Mouse (Mus musculus) E14TG2a.4 (cell line): ENCODE results near the gene Larp4b.

Source experiments
- H3K27me3 ChIP-seq: 2 replicates; pipeline ENCODE4 v1.6.1; 2014; ENCODE audit warnings: low read length, control low read depth; ENCODE audit not compliant: insufficient read depth
- H3K36me3 ChIP-seq: 2 replicates; pipeline ENCODE4 v1.6.1; 2014; ENCODE audit warnings: low read length, control low read depth; ENCODE audit not compliant: insufficient read depth
- H3K4me1 ChIP-seq: replicated peaks from 2 replicates; pipeline ENCODE4 v1.6.1; 2014; ENCODE audit warnings: low read depth, low read length, control low read depth
- H3K4me3 ChIP-seq: replicated peaks from 2 replicates; pipeline ENCODE4 v1.5.1; 2014; ENCODE audit warnings: mild to moderate bottlenecking, low read length
- H3K9me3 ChIP-seq: 2 replicates; pipeline ENCODE4 v1.6.1; 2014; ENCODE audit warnings: low read length, control low read depth
- CTCF ChIP-seq: conservative IDR thresholded peaks from 2 replicates; pipeline ENCODE4 v1.5.1; 2014; ENCODE audit warnings: low read length
- NANOG ChIP-seq: IDR thresholded peaks from 2 replicates; pipeline ENCODE4 v1.6.1; 2014; ENCODE audit warnings: borderline replicate concordance, low read length, mixed read lengths
- POU5F1 ChIP-seq: IDR thresholded peaks from 2 replicates; pipeline ENCODE4 v1.6.1; 2014; ENCODE audit warnings: low read length, borderline replicate concordance

Gene Larp4b

DNA sequence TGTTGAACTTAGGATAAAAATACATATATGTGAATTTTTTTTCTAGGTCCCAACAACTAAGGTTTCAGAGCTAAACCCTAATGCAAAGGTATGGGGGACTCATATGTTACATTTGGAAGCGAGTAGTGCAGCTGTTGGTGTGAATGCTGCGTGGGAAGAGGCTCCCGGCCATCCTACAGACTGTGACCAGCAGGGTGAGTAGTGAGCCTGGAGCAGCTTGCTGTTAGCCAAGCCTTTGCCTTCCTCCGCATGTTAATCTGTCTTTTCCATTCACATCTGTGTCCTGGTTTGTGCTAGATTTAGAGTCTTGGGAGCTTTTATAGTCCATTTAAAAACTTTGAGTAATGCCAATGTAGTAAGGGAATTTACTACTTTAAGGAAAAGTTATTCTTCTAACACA lies 43.1 kb downstream of the Larp4b start:
- H3K36me3 ChIP-seq, result peaks cover 87% of the 10 kb centered on the region
- no peak overlapping the region for H3K4me3 ChIP-seq
- H3K9me3 ChIP-seq, result no peaks in the 10 kb centered on the region
- no peaks in the 10 kb centered on the region for H3K27me3 ChIP-seq
- peaks cover 43% of the 10 kb centered on the region for H3K4me1 ChIP-seq
- TF ChIP-seq POU5F1, result no peak
- no peak for TF ChIP-seq NANOG
- TF ChIP-seq CTCF, result no peak

DNA sequence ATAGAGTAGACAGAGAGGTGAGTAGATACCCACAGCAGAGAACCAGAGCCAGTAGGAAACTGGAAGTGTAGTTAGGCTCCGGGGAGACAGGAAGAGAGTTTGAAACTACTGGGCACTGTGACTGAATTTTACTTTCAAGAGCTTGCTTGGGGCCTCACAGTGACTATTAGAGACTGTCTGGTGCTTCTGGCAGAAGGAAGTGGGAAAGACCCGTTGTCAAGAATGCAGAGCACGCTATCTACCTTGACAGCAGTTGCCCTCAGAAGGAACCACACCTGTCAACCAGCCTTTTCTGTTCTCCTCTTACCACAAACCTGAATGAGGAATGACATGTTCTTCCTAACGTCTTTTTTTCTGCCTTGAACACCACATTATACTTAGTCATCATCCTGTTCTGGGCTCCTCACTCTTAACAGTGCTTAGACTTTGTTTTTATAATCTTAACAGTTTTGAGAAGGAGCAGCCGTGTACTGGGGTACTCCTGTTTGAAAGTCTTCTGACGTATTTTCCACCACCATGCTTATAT lies 45.8 kb downstream of the Larp4b start:
- no peak overlapping the region for H3K4me3 ChIP-seq
- no peak for TF ChIP-seq POU5F1
- no peak for TF ChIP-seq NANOG
- no peak for TF ChIP-seq CTCF
- H3K4me1 ChIP-seq, result peaks cover 57% of the 10 kb centered on the region
- no peaks in the 10 kb centered on the region for H3K9me3 ChIP-seq
- peaks cover 92% of the 10 kb centered on the region for H3K36me3 ChIP-seq
- no peaks in the 10 kb centered on the region for H3K27me3 ChIP-seq

DNA sequence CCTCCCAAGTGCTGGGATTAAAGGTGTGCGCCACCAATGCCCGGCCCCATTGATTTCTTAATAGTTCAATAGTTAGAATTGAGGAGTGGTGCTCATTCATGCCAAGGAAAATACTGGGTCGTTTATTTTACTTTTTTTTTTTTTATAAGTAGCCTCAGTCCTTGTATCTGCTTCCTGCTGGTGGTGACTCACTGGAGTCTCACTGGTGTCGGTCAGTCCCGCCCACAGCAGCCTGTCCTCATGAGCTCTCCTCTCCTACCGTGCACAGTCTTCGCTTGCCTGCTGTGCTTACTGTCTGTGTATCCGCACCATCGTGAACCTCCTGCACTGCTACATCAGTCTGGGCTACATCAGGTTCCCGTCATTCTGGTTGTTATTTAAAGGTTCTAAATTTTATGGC lies 46.5 kb downstream of the Larp4b start:
- Histone ChIP-seq H3K36me3 (peaks cover 97% of the 10 kb centered on the region), H3K4me3 (no peak overlapping the region), H3K4me1 (peaks cover 54% of the 10 kb centered on the region), H3K9me3 (no peaks in the 10 kb centered on the region), H3K27me3 (no peaks in the 10 kb centered on the region)
- TF ChIP-seq CTCF, result no peak
- no peak for TF ChIP-seq POU5F1
- TF ChIP-seq NANOG, result no peak

DNA sequence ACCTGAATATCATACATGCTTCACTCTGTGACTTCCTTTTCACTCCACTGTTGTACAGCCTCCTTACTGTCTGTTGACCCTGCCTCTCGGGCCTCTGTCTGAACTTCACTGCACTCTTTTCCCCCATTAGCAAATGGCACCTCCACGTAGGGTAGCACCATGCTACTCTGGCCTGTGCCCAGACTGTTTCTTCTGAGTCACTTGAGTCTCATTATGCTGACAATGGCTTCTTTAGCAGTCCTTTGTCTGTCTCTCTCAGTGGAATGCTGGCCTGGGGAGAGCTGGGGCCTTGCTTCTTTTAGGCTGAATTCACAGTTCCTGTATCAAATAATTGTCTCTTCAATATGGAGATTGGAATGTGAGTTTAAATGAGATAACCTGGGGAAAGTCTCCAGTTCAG lies 48.7 kb downstream of the Larp4b start:
- Histone ChIP-seq H3K36me3 (peaks cover 97% of the 10 kb centered on the region), H3K9me3 (no peaks in the 10 kb centered on the region), H3K27me3 (no peaks in the 10 kb centered on the region), H3K4me1 (peaks cover 46% of the 10 kb centered on the region), H3K4me3 (no peak overlapping the region)
- TF ChIP-seq CTCF (no peak), NANOG (peak; percentile 46; the same call in 1 of the 2 replicates)

DNA sequence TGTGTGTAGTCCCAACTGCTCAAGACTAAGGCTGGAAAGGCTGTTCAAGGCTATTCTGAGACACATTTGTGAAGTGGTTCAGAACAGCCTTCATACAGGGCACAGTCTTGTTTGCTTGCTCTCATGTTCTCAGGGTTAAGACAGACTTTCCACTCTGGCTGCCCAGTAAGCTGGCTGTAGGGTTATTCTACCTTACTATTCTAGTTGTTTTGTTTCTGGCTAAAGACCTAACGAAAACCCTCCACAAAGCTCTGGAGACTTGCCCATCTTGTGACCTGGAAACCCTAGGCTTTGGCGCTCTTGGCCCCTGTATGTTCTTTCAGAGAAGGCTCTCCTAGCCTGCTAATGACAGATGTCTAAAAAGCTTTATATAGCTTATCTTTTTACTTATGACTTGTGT lies 55.1 kb downstream of the Larp4b start:
- no peak overlapping the region for H3K4me3 ChIP-seq
- no peak for TF ChIP-seq POU5F1
- no peak for TF ChIP-seq NANOG
- no peak for TF ChIP-seq CTCF
- peaks cover 95% of the 10 kb centered on the region for H3K36me3 ChIP-seq

DNA sequence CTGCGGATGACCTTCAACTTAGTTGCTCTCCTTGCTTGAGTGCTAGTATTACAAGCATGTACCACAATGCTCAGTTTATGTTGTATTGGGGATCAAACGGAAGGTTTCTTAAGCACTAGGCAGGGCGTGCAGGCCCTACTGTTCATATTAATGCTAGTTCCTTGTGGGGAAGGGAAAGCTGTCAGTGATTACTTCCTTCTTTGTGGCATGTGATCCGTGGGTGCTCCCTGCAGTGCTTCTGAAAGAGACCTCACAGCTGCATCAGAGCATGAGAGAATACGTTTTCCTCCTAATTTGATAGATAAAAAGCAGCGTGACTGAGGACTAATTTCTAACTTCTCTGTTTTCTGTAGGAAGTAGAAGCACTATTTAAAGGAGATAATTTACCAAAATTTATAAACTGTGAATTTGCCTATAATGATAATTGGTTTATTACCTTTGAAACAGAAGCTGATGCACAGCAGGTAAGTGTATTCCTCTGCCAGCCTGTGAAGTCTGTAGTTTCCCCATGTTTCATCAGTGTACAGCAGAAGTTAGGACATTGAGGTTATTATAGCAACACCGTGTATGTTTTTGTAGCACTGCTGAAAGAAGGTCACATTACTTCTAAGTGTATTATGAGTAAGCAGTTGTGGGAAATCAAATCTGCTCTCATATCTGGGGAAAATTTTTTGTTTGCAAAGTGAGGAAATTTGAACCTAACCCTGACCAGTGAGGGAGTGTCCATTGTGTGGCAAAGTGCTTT lies 56.0 kb downstream of the Larp4b start:
- Histone ChIP-seq H3K27me3 (no peaks in the 10 kb centered on the region), H3K9me3 (no peaks in the 10 kb centered on the region), H3K36me3 (peaks cover 95% of the 10 kb centered on the region), H3K4me3 (no peak overlapping the region), H3K4me1 (peaks cover 40% of the 10 kb centered on the region)
- TF ChIP-seq NANOG, result no peak
- TF ChIP-seq POU5F1, result no peak
- TF ChIP-seq CTCF, result no peak

More for the DNA sequence above, 55.1 kb downstream of the Larp4b start:
- H3K9me3 ChIP-seq, result no peaks in the 10 kb centered on the region
- peaks cover 32% of the 10 kb centered on the region for H3K4me1 ChIP-seq
- H3K27me3 ChIP-seq, result no peaks in the 10 kb centered on the region

DNA sequence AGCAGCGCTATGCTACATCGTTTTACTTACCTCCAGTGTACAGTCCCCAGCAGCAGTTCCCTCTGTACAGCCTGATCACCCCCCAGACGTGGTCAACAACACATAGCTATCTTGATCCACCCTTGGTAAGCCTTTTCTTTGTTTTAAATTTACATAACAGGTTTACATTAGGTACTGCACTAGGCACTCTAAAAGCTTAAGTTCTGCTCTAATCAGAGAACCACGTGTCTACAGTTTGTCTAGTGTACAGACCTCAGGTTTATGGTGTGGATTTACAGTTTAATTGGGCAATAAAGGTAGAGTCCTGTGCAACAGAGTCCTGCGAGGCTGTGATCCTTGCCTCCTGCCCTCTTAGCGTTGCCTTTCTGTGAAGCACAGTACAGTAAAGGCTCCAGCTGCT lies 57.4 kb downstream of the Larp4b start:
- no peaks in the 10 kb centered on the region for H3K9me3 ChIP-seq
- no peaks in the 10 kb centered on the region for H3K27me3 ChIP-seq
- peaks cover 53% of the 10 kb centered on the region for H3K4me1 ChIP-seq
- H3K36me3 ChIP-seq, result peaks cover 88% of the 10 kb centered on the region
- no peak overlapping the region for H3K4me3 ChIP-seq
- TF ChIP-seq CTCF (no peak), POU5F1 (no peak), NANOG (no peak)

DNA sequence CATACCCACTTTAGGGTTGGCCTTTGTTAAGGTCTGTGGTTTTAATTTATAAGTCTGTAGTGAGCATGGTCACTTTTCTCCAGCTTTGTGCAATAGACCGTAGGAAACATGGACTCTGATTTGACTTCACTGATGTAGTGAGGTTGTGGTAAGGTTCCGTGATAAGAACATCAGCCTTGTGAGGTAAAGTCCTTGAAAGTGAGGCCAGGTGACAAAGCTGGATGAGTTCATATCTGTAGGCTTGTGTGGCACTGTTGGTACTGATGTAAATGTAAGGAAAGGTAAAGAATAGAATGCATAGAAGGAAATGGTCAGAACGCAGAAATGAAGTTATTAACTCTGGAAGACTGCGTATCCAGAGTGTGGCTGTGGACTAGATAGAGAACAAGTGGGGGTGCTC lies 57.9 kb downstream of the Larp4b start:
- Histone ChIP-seq H3K36me3 (peaks cover 88% of the 10 kb centered on the region), H3K27me3 (no peaks in the 10 kb centered on the region), H3K4me1 (peaks cover 57% of the 10 kb centered on the region), H3K4me3 (no peak overlapping the region), H3K9me3 (no peaks in the 10 kb centered on the region)
- TF ChIP-seq POU5F1 (no peak), NANOG (no peak), CTCF (no peak)
